In the genomic region with DNA sequence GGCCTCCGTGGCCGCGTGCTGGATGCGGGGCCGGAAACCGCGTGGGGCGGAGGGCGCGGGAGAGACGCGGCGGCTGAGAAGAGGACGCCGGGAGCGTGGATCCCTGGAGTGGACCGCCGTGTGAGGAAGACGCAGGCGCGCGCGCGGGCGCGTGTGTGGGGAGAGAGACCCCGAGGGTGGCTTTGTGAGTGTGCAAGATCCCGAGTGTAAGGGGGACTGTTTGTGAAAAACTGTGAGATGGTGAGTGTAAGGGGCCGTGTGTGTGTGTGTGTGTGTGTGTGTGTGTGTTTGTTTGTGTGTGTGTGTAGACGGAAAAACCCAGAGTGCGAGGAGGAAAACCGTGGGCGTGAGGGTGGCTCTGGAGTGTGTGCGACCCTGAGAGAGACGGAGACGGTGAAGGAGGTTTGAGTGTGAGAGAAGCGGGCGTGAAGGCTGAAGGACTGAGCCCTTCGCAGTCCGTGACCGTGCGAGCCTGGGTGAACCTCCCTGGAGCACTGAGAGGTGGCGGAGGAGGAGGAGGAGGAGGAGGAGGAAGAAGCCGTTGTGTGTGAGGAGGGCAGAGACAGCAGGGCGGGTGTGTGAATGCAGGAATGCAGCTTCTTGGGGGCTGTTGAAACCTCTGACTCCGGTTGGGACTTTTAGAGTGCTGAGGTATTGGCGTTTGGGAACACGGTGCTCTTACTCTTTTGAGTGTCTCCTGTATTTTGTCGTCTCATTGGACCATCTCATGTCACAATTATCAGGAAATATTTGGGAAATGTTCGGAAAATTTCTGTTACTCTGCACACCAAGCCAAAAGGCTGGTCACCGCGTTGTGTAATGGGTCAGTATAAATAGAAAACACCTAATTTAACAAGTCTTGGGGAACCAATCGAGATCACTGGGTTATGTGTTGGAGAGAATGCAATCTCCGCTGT, we compare ENCODE assay signal across 9 mouse cellular contexts. TPM values are rescaled to one million over a fixed set of nuclear protein-coding genes. Genes with fewer than 3 reads are reported as not detected.
DNase-seq lines count a peak whose midpoint lies in the region; ATAC-seq and TF ChIP-seq lines count a peak whose summit lies in the region.
"Had no signal": no experiment of that assay in that cellular context is flagged by ENCODE, and none has a peak within 500 bp of the region (broad histone marks: within the 10 kb centered on the region; RNA-seq: fewer than 3 reads in every experiment).

No protein-coding gene starts in this region.

- peak overlapping the region; percentile 69 for H3K27ac ChIP-seq in kidney, embryonic 14.5 days (ENCODE audit: low read depth, low read length)
- H3K27ac ChIP-seq in bone marrow macrophage, adult 2 months (ENCODE audit: insufficient read depth, low read depth, low read length), result peak overlapping the region; percentile 38
- peak overlapping the region; percentile 93 for H3K27ac ChIP-seq in forebrain, postnatal 0 days (ENCODE audit: low read depth, low read length)
- H3K27ac ChIP-seq in hindbrain, embryonic 16.5 days (ENCODE audit: low read depth, low read length), result peak overlapping the region; percentile 90
- peak overlapping the region; percentile 74 for H3K27ac ChIP-seq in liver, embryonic 13.5 days
- H3K27ac ChIP-seq in midbrain, postnatal 0 days (ENCODE audit: low read depth, low read length), result peak overlapping the region; percentile 91
- H3K27ac ChIP-seq in stomach, postnatal 0 days (replicated peaks), result peak overlapping the region; percentile 77

- TF ChIP-seq EP300 in stomach, postnatal 0 days (optimal IDR thresholded peaks at IDR 0.05), result no peak

- no peak for TF ChIP-seq CTCF in bone marrow macrophage, adult 2 months (IDR thresholded peaks at IDR 0.05; ENCODE audit: low read depth, low read length)
- TF ChIP-seq CTCF in forebrain, postnatal 0 days (IDR thresholded peaks at IDR 0.05; ENCODE audit: low read depth), result no peak
- no peak for TF ChIP-seq CTCF in midbrain, postnatal 0 days (IDR thresholded peaks at IDR 0.05)
- TF ChIP-seq CTCF in stomach, postnatal 0 days (IDR thresholded peaks at IDR 0.05; ENCODE audit: low read depth), result no peak

- peak; percentile 53 for ATAC-seq in kidney, embryonic 14.5 days (ENCODE audit: low FRiP score, low TSS enrichment)
- peak; percentile 83 for ATAC-seq in forebrain, postnatal 0 days
- peak; percentile 88 for ATAC-seq in hindbrain, embryonic 16.5 days
- peak; percentile 56 for ATAC-seq in liver, embryonic 13.5 days (ENCODE audit: low read depth)
- ATAC-seq in midbrain, postnatal 0 days (ENCODE audit: low FRiP score), result peak; percentile 83
- peak; percentile 43 for ATAC-seq in stomach, postnatal 0 days (ENCODE audit: low FRiP score, low TSS enrichment)

- H3K36me3 ChIP-seq in kidney, embryonic 14.5 days (ENCODE audit: control insufficient read depth, insufficient read depth, low read length), result 0 out of 2 replicates have a peak, but pooled peaks cover 3% of the 10 kb centered on the region
- H3K36me3 ChIP-seq in forebrain, postnatal 0 days (ENCODE audit: insufficient read depth), result peaks cover 4% of the 10 kb centered on the region
- no peaks in the 10 kb centered on the region for H3K36me3 ChIP-seq in hindbrain, embryonic 16.5 days (ENCODE audit: control insufficient read depth, insufficient read depth, low read length)
- H3K36me3 ChIP-seq in liver, embryonic 13.5 days, result no peaks in the 10 kb centered on the region; the same call in 1 of the 2 replicates
- peaks cover 3% of the 10 kb centered on the region; the same call in 1 of the 2 replicates for H3K36me3 ChIP-seq in midbrain, postnatal 0 days (ENCODE audit: insufficient read depth, low read length)
- H3K36me3 ChIP-seq in stomach, postnatal 0 days (ENCODE audit: control insufficient read depth, insufficient read depth, low read length), result no peaks in the 10 kb centered on the region

- H3K4me1 ChIP-seq in kidney, embryonic 14.5 days (ENCODE audit: control insufficient read depth, insufficient read depth, low read length), result peaks cover 14% of the 10 kb centered on the region; the same call in 1 of the 2 replicates
- peaks cover 16% of the 10 kb centered on the region for H3K4me1 ChIP-seq in bone marrow macrophage, adult 2 months (ENCODE audit: control insufficient read depth, insufficient read depth, low read length)
- peaks cover 7% of the 10 kb centered on the region; the same call in 1 of the 2 replicates for H3K4me1 ChIP-seq in forebrain, postnatal 0 days (ENCODE audit: insufficient read depth)
- peaks cover 15% of the 10 kb centered on the region for H3K4me1 ChIP-seq in hindbrain, embryonic 16.5 days (ENCODE audit: control insufficient read depth, insufficient read depth, low read depth, low read length)
- peaks cover 27% of the 10 kb centered on the region for H3K4me1 ChIP-seq in liver, embryonic 13.5 days (replicated peaks)
- no peaks in the 10 kb centered on the region for H3K4me1 ChIP-seq in midbrain, postnatal 0 days (ENCODE audit: insufficient read depth, low read length)
- 0 out of 2 replicates have a peak, but pooled peaks cover 2% of the 10 kb centered on the region for H3K4me1 ChIP-seq in stomach, postnatal 0 days (replicated peaks; ENCODE audit: control insufficient read depth, insufficient read depth)

- WGBS in kidney, embryonic 14.5 days, result under 1% methylated on average over 54 of the region's 54 CpGs
- 2% methylated on average over 54 of the region's 54 CpGs for WGBS in forebrain, postnatal 0 days
- WGBS in hindbrain, embryonic 16.5 days, result 2% methylated on average over 53 of the region's 54 CpGs
- 1% methylated on average over 54 of the region's 54 CpGs for WGBS in liver, embryonic 13.5 days (ENCODE audit: insufficient replicate concordance)
- WGBS in midbrain, postnatal 0 days, result 2% methylated on average over 53 of the region's 54 CpGs
- 2% methylated on average over 54 of the region's 54 CpGs for WGBS in stomach, postnatal 0 days

- H3K4me3 ChIP-seq in kidney, embryonic 14.5 days (ENCODE audit: low read length), result peak overlapping the region; percentile 80
- H3K4me3 ChIP-seq in bone marrow macrophage, adult 2 months (ENCODE audit: insufficient read depth, low read length), result peak overlapping the region; percentile 79
- peak overlapping the region; percentile 88 for H3K4me3 ChIP-seq in forebrain, postnatal 0 days (ENCODE audit: low read depth, low read length)
- H3K4me3 ChIP-seq in hindbrain, embryonic 16.5 days (ENCODE audit: low read length), result peak overlapping the region; percentile 87
- H3K4me3 ChIP-seq in liver, embryonic 13.5 days (replicated peaks), result peak overlapping the region; percentile 79
- H3K4me3 ChIP-seq in midbrain, postnatal 0 days (ENCODE audit: low read depth, low read length), result peak overlapping the region; percentile 76
- peak overlapping the region; percentile 75 for H3K4me3 ChIP-seq in stomach, postnatal 0 days (ENCODE audit: low read depth, low read length)

- peak overlapping the region; percentile 92 for H3K4me2 ChIP-seq in kidney, embryonic 14.5 days (replicated peaks; ENCODE audit: low read depth, low read length)
- peak overlapping the region; percentile 87 for H3K4me2 ChIP-seq in forebrain, postnatal 0 days (ENCODE audit: low read depth)
- peak overlapping the region; percentile 98 for H3K4me2 ChIP-seq in hindbrain, embryonic 16.5 days (ENCODE audit: low read length)
- H3K4me2 ChIP-seq in liver, embryonic 13.5 days, result peak overlapping the region; percentile 100
- H3K4me2 ChIP-seq in midbrain, postnatal 0 days (ENCODE audit: low read depth, low read length, poor library complexity, severe bottlenecking), result peak overlapping the region; percentile 93
- H3K4me2 ChIP-seq in stomach, postnatal 0 days (replicated peaks; ENCODE audit: low read depth), result peak overlapping the region; percentile 93

- no peak for TF ChIP-seq POLR2A in bone marrow macrophage, adult 2 months (IDR thresholded peaks at IDR 0.05; ENCODE audit: borderline replicate concordance, low read depth, low read length)

- no peak for DNase-seq in kidney, adult 11 months
- no peak for DNase-seq in forebrain, postnatal 0 days
- peak; percentile 43 for DNase-seq in liver, embryonic 13.5 days
- peak; percentile 64 for DNase-seq in midbrain, postnatal 0 days (ENCODE audit: low spot score)
- DNase-seq in stomach, postnatal 0 days (ENCODE audit: low spot score), result peak; percentile 55

- H3K9ac ChIP-seq in kidney, embryonic 14.5 days (ENCODE audit: low read depth, low read length), result peak overlapping the region; percentile 81
- peak overlapping the region; percentile 87 for H3K9ac ChIP-seq in forebrain, postnatal 0 days
- peak overlapping the region; percentile 91 for H3K9ac ChIP-seq in hindbrain, embryonic 16.5 days (ENCODE audit: low read depth, low read length)
- H3K9ac ChIP-seq in liver, embryonic 13.5 days, result peak overlapping the region; percentile 80
- peak overlapping the region; percentile 80 for H3K9ac ChIP-seq in midbrain, postnatal 0 days (replicated peaks; ENCODE audit: low read length, poor library complexity, severe bottlenecking)
- peak overlapping the region; percentile 76 for H3K9ac ChIP-seq in stomach, postnatal 0 days (ENCODE audit: low read length)

- H3K9me3 ChIP-seq in kidney, embryonic 14.5 days (ENCODE audit: control insufficient read depth, low read length), result no peaks in the 10 kb centered on the region
- no peaks in the 10 kb centered on the region for H3K9me3 ChIP-seq in forebrain, postnatal 0 days (ENCODE audit: low read length)
- no peaks in the 10 kb centered on the region for H3K9me3 ChIP-seq in hindbrain, embryonic 16.5 days (ENCODE audit: control insufficient read depth, low read length)
- H3K9me3 ChIP-seq in liver, embryonic 13.5 days (replicated peaks), result no peaks in the 10 kb centered on the region
- no peaks in the 10 kb centered on the region for H3K9me3 ChIP-seq in midbrain, postnatal 0 days (ENCODE audit: low read length)
- no peaks in the 10 kb centered on the region for H3K9me3 ChIP-seq in stomach, postnatal 0 days (ENCODE audit: control insufficient read depth, low read length)

- no peaks in the 10 kb centered on the region for H3K27me3 ChIP-seq in kidney, embryonic 14.5 days (ENCODE audit: control insufficient read depth, insufficient read depth, low read length)
- H3K27me3 ChIP-seq in forebrain, postnatal 0 days (ENCODE audit: insufficient read depth, low read length), result no peaks in the 10 kb centered on the region
- no peaks in the 10 kb centered on the region for H3K27me3 ChIP-seq in hindbrain, embryonic 16.5 days (replicated peaks; ENCODE audit: control insufficient read depth, insufficient read depth, low read length)
- H3K27me3 ChIP-seq in liver, embryonic 13.5 days, result 0 out of 2 replicates have a peak, but pooled peaks cover 10% of the 10 kb centered on the region
- H3K27me3 ChIP-seq in midbrain, postnatal 0 days (ENCODE audit: insufficient read depth, low read length), result no peaks in the 10 kb centered on the region
- no peaks in the 10 kb centered on the region for H3K27me3 ChIP-seq in stomach, postnatal 0 days (ENCODE audit: control insufficient read depth, insufficient read depth, low read length)

RNA-seq across cellular contexts. Expression of a gene that starts 0.6 kb away (rescaled TPM):
- 87.4 and 90.3 TPM in 2 replicates for polyA plus RNA-seq in kidney, embryonic 14.5 days (2014; fragmentation: Nextera tagmentation; extraction: Ambion mirVana)
- 8.3 and 9.4 TPM in 2 replicates for polyA plus RNA-seq in bone marrow macrophage, adult 2 months (2012; ENCODE audit: insufficient read depth, insufficient read length, missing spikeins)
- total RNA-seq in forebrain, postnatal 0 days (2014; rRNA removed), result 29.9 and 43.6 TPM in 2 replicates
- polyA plus RNA-seq in forebrain, postnatal 0 days (2015; fragmentation: Nextera tagmentation; extraction: Ambion mirVana), result 48.9 and 50.8 TPM in 2 replicates
- polyA plus RNA-seq in hindbrain, embryonic 16.5 days (2015; fragmentation: Nextera tagmentation; extraction: Ambion mirVana), result 35.7 and 47.9 TPM in 2 replicates
- polyA plus RNA-seq in liver, embryonic 13.5 days (2015; fragmentation: Nextera tagmentation; extraction: Ambion mirVana), result 10.5 and 14.0 TPM in 2 replicates
- 37.1 and 44.3 TPM in 2 replicates for total RNA-seq in midbrain, postnatal 0 days (2014; rRNA removed)
- polyA plus RNA-seq in midbrain, postnatal 0 days (2015; fragmentation: Nextera tagmentation; extraction: Ambion mirVana), result 40.2 and 41.7 TPM in 2 replicates
- 24.3 and 25.8 TPM in 2 replicates for polyA plus RNA-seq in stomach, postnatal 0 days (2015; fragmentation: Nextera tagmentation; extraction: Ambion mirVana)

RNA-seq across cellular contexts. Expression of a gene that starts 19.1 kb away (rescaled TPM):
- 2.7 and 6.6 TPM in 2 replicates for polyA plus RNA-seq in kidney, embryonic 14.5 days (2014; fragmentation: Nextera tagmentation; extraction: Ambion mirVana)
- 144 and 153 TPM in 2 replicates for polyA plus RNA-seq in bone marrow macrophage, adult 2 months (2012; ENCODE audit: insufficient read depth, insufficient read length, missing spikeins)
- 16.0 and 17.8 TPM in 2 replicates for total RNA-seq in forebrain, postnatal 0 days (2014; rRNA removed)
- polyA plus RNA-seq in forebrain, postnatal 0 days (2015; fragmentation: Nextera tagmentation; extraction: Ambion mirVana), result 11.7 and 15.6 TPM in 2 replicates
- polyA plus RNA-seq in hindbrain, embryonic 16.5 days (2015; fragmentation: Nextera tagmentation; extraction: Ambion mirVana), result 23.5 and 24.2 TPM in 2 replicates
- polyA plus RNA-seq in liver, embryonic 13.5 days (2015; fragmentation: Nextera tagmentation; extraction: Ambion mirVana), result 6.9 and 8.3 TPM in 2 replicates
- total RNA-seq in midbrain, postnatal 0 days (2014; rRNA removed), result 21.3 and 22.5 TPM in 2 replicates
- 16.7 and 18.7 TPM in 2 replicates for polyA plus RNA-seq in midbrain, postnatal 0 days (2015; fragmentation: Nextera tagmentation; extraction: Ambion mirVana)
- 5.6 and 5.7 TPM in 2 replicates for polyA plus RNA-seq in stomach, postnatal 0 days (2015; fragmentation: Nextera tagmentation; extraction: Ambion mirVana)

RNA-seq across cellular contexts. Expression of a gene that starts 32.5 kb away (rescaled TPM):
- 5.6 and 9.1 TPM in 2 replicates for polyA plus RNA-seq in kidney, embryonic 14.5 days (2014; fragmentation: Nextera tagmentation; extraction: Ambion mirVana)
- not detected in 2 replicates for polyA plus RNA-seq in bone marrow macrophage, adult 2 months (2012; ENCODE audit: insufficient read depth, insufficient read length, missing spikeins)
- 0.14 TPM in 1 of 2 replicates, not detected in the other for total RNA-seq in forebrain, postnatal 0 days (2014; rRNA removed)
- polyA plus RNA-seq in forebrain, postnatal 0 days (2015; fragmentation: Nextera tagmentation; extraction: Ambion mirVana), result not detected in 2 replicates
- 0.18 and 0.27 TPM in 2 replicates for polyA plus RNA-seq in hindbrain, embryonic 16.5 days (2015; fragmentation: Nextera tagmentation; extraction: Ambion mirVana)
- 6.2 and 7.7 TPM in 2 replicates for polyA plus RNA-seq in liver, embryonic 13.5 days (2015; fragmentation: Nextera tagmentation; extraction: Ambion mirVana)
- 0.77 TPM in 1 of 2 replicates, not detected in the other for total RNA-seq in midbrain, postnatal 0 days (2014; rRNA removed)
- 0.31 TPM in 1 of 2 replicates, not detected in the other for polyA plus RNA-seq in midbrain, postnatal 0 days (2015; fragmentation: Nextera tagmentation; extraction: Ambion mirVana)
- 38.9 and 48.0 TPM in 2 replicates for polyA plus RNA-seq in stomach, postnatal 0 days (2015; fragmentation: Nextera tagmentation; extraction: Ambion mirVana)
- total RNA-seq: left cerebral cortex, adult 18-20 months had no signal

RNA-seq across cellular contexts. Expression of a gene that starts 41.5 kb away (rescaled TPM):
- 40.8 and 44.7 TPM in 2 replicates for polyA plus RNA-seq in kidney, embryonic 14.5 days (2014; fragmentation: Nextera tagmentation; extraction: Ambion mirVana)
- 25.5 and 26.5 TPM in 2 replicates for polyA plus RNA-seq in bone marrow macrophage, adult 2 months (2012; ENCODE audit: insufficient read depth, insufficient read length, missing spikeins)
- total RNA-seq in forebrain, postnatal 0 days (2014; rRNA removed), result 59.3 and 73.1 TPM in 2 replicates
- 32.4 and 36.3 TPM in 2 replicates for polyA plus RNA-seq in forebrain, postnatal 0 days (2015; fragmentation: Nextera tagmentation; extraction: Ambion mirVana)
- polyA plus RNA-seq in hindbrain, embryonic 16.5 days (2015; fragmentation: Nextera tagmentation; extraction: Ambion mirVana), result 28.4 and 29.9 TPM in 2 replicates
- 15.5 and 16.5 TPM in 2 replicates for polyA plus RNA-seq in liver, embryonic 13.5 days (2015; fragmentation: Nextera tagmentation; extraction: Ambion mirVana)
- 40.5 and 53.3 TPM in 2 replicates for total RNA-seq in midbrain, postnatal 0 days (2014; rRNA removed)
- polyA plus RNA-seq in midbrain, postnatal 0 days (2015; fragmentation: Nextera tagmentation; extraction: Ambion mirVana), result 33.8 and 35.2 TPM in 2 replicates
- polyA plus RNA-seq in stomach, postnatal 0 days (2015; fragmentation: Nextera tagmentation; extraction: Ambion mirVana), result 18.6 and 18.8 TPM in 2 replicates

RNA-seq across cellular contexts. Expression of a gene that starts 41.5 kb away (rescaled TPM):
- 39.9 and 59.1 TPM in 2 replicates for polyA plus RNA-seq in kidney, embryonic 14.5 days (2014; fragmentation: Nextera tagmentation; extraction: Ambion mirVana)
- 3.9 and 8.8 TPM in 2 replicates for polyA plus RNA-seq in bone marrow macrophage, adult 2 months (2012; ENCODE audit: insufficient read depth, insufficient read length, missing spikeins)
- total RNA-seq in forebrain, postnatal 0 days (2014; rRNA removed), result 65.5 and 72.5 TPM in 2 replicates
- 47.0 and 49.6 TPM in 2 replicates for polyA plus RNA-seq in forebrain, postnatal 0 days (2015; fragmentation: Nextera tagmentation; extraction: Ambion mirVana)
- 64.7 and 64.8 TPM in 2 replicates for polyA plus RNA-seq in hindbrain, embryonic 16.5 days (2015; fragmentation: Nextera tagmentation; extraction: Ambion mirVana)
- polyA plus RNA-seq in liver, embryonic 13.5 days (2015; fragmentation: Nextera tagmentation; extraction: Ambion mirVana), result 31.3 and 33.0 TPM in 2 replicates
- 60.0 and 71.6 TPM in 2 replicates for total RNA-seq in midbrain, postnatal 0 days (2014; rRNA removed)
- 51.9 and 58.3 TPM in 2 replicates for polyA plus RNA-seq in midbrain, postnatal 0 days (2015; fragmentation: Nextera tagmentation; extraction: Ambion mirVana)
- 21.9 and 22.1 TPM in 2 replicates for polyA plus RNA-seq in stomach, postnatal 0 days (2015; fragmentation: Nextera tagmentation; extraction: Ambion mirVana)

Comparison
In these comparisons a context has a peak if more than half of its experiments do, and no peak if none do; other contexts are left out.
1. H3K27ac ChIP-seq: peak in every context shown above with its lines; median percentile 93 in forebrain, postnatal 0 days; 91 in midbrain, postnatal 0 days; 90 in hindbrain, embryonic 16.5 days; 77 in stomach, postnatal 0 days; 74 in liver, embryonic 13.5 days; 69 in kidney, embryonic 14.5 days; 38 in bone marrow macrophage, adult 2 months.
2. DNase-seq: peak in liver, embryonic 13.5 days (single experiment), midbrain, postnatal 0 days (single experiment) and stomach, postnatal 0 days (single experiment); none in kidney, adult 11 months (single experiment) and forebrain, postnatal 0 days (single experiment).
3. Peak in every context shown above with its lines, with median percentiles within 50 percentile points of each other: ATAC-seq, H3K4me2 ChIP-seq, H3K4me3 ChIP-seq and H3K9ac ChIP-seq.